ENCODE assay signal across 8 mouse cellular contexts in the genomic region with DNA sequence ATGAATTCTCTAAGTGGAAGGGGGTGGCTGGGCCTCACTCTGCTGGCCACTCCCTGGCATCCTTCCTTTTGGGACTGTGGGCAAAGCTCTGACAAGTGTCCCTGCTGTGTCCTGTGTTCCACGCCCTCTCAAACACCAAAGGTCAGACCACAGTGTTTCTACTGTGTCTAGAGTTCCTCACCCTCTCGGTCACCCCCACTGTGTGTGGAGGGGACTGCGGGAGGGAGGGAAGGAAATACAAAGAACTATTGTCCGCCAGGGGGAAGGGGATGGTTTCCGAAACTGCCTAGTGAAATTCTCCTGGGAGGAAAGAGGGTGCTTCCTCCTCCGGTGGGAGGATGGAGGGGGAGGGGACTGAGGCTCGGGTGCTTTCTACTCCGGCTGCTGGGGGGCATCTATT. TPM values are rescaled to one million over a fixed set of nuclear protein-coding genes. Genes with fewer than 3 reads are reported as not detected.
DNase-seq lines count a peak whose midpoint lies in the region; ATAC-seq and TF ChIP-seq lines count a peak whose summit lies in the region.

No protein-coding gene starts in this region.

- H3K4me3 ChIP-seq in lung, adult 2 months (replicated peaks; ENCODE audit: extremely low read depth, low read depth, low read length) = no peak overlapping the region
- peak overlapping the region; percentile 43; the same call in 1 of the 2 replicates for H3K4me3 ChIP-seq in forebrain, embryonic 14.5 days (ENCODE audit: low read depth, low read length)
- H3K4me3 ChIP-seq in limb, embryonic 15.5 days = peak overlapping the region; percentile 44
- peak overlapping the region; percentile 66 for H3K4me3 ChIP-seq in small intestine, adult 2 months (ENCODE audit: low read depth, low read length)

- DNase-seq in lung, postnatal 36 days = peak; percentile 26
- DNase-seq in lung, adult 2 months = no peak
- no peak for DNase-seq in forebrain, embryonic 14.5 days (ENCODE audit: low spot score)
- DNase-seq in adipocyte (ENCODE audit: low spot score) = no peak
- no peak for DNase-seq in right cerebral cortex, postnatal 10 days (ENCODE audit: low spot score in 2 of 2)
- DNase-seq in kidney, postnatal 4 days = no peak

- no peaks in the 10 kb centered on the region for H3K27me3 ChIP-seq in forebrain, embryonic 14.5 days (replicated peaks; ENCODE audit: control insufficient read depth, insufficient read depth, low read length)
- H3K27me3 ChIP-seq in limb, embryonic 15.5 days = no peaks in the 10 kb centered on the region
- no peaks in the 10 kb centered on the region for H3K27me3 ChIP-seq in small intestine, adult 2 months (ENCODE audit: control insufficient read depth, insufficient read depth, low read length)

- peak overlapping the region; percentile 74 for H3K4me2 ChIP-seq in forebrain, embryonic 14.5 days (ENCODE audit: low read length)
- H3K4me2 ChIP-seq in limb, embryonic 15.5 days = peak overlapping the region; percentile 77

- 12% methylated on average over 8 of the region's 8 CpGs for WGBS in lung, adult 2 months
- 3% methylated on average over 8 of the region's 8 CpGs for WGBS in forebrain, embryonic 14.5 days
- WGBS in limb, embryonic 15.5 days = 23% methylated on average over 8 of the region's 8 CpGs
- 29% methylated on average over 8 of the region's 8 CpGs for WGBS in small intestine, adult 2 months

- no peak for ATAC-seq in forebrain, embryonic 14.5 days
- no peak for ATAC-seq in limb, embryonic 15.5 days (ENCODE audit: insufficient number of reproducible peaks, low FRiP score, low TSS enrichment, low read depth)

- H3K4me1 ChIP-seq in lung, adult 2 months (ENCODE audit: control insufficient read depth, insufficient read depth, low read length) = peaks cover 6% of the 10 kb centered on the region; the same call in 1 of the 2 replicates
- H3K4me1 ChIP-seq in forebrain, embryonic 14.5 days (ENCODE audit: control insufficient read depth, insufficient read depth, low read length) = peaks cover 4% of the 10 kb centered on the region; the same call in 1 of the 2 replicates
- H3K4me1 ChIP-seq in limb, embryonic 15.5 days = peaks cover 41% of the 10 kb centered on the region
- H3K4me1 ChIP-seq in small intestine, adult 2 months (ENCODE audit: control insufficient read depth, insufficient read depth, insufficient read length, low read length) = peaks cover 21% of the 10 kb centered on the region

- no peaks in the 10 kb centered on the region for H3K9me3 ChIP-seq in forebrain, embryonic 14.5 days (replicated peaks; ENCODE audit: control insufficient read depth, low read length)
- no peaks in the 10 kb centered on the region for H3K9me3 ChIP-seq in limb, embryonic 15.5 days

- peaks cover 9% of the 10 kb centered on the region for H3K36me3 ChIP-seq in forebrain, embryonic 14.5 days (ENCODE audit: control insufficient read depth, insufficient read depth, low read length)
- H3K36me3 ChIP-seq in limb, embryonic 15.5 days = peaks cover 50% of the 10 kb centered on the region
- peaks cover 29% of the 10 kb centered on the region for H3K36me3 ChIP-seq in small intestine, adult 2 months (ENCODE audit: control insufficient read depth, insufficient read depth, low read length)

- no peak for TF ChIP-seq POLR2A in lung, adult 2 months (IDR thresholded peaks at IDR 0.05; ENCODE audit: borderline replicate concordance, extremely low read depth, low read depth, low read length)
- no peak for TF ChIP-seq POLR2A in small intestine, adult 2 months (IDR thresholded peaks at IDR 0.05; ENCODE audit: low read depth, low read length)

- peak overlapping the region; percentile 59; the same call in 1 of the 2 replicates for H3K9ac ChIP-seq in forebrain, embryonic 14.5 days (ENCODE audit: low read length)
- 0 out of 2 replicates have a peak overlapping the region, but pooled peaks have one; percentile 26 for H3K9ac ChIP-seq in limb, embryonic 15.5 days

- TF ChIP-seq CTCF in lung, adult 2 months (IDR thresholded peaks at IDR 0.05; ENCODE audit: insufficient read depth, low read length) = no peak
- no peak for TF ChIP-seq CTCF in small intestine, adult 2 months (IDR thresholded peaks at IDR 0.05; ENCODE audit: extremely low read depth, insufficient read length, insufficient replicate concordance, low read depth, low read length)

- H3K27ac ChIP-seq in forebrain, embryonic 14.5 days (ENCODE audit: low read depth, low read length) = 0 out of 2 replicates have a peak overlapping the region, but pooled peaks have one; percentile 22
- peak overlapping the region; percentile 89 for H3K27ac ChIP-seq in limb, embryonic 15.5 days
- H3K27ac ChIP-seq in small intestine, adult 2 months (ENCODE audit: insufficient read depth, low read depth, low read length) = no peak overlapping the region

RNA-seq across cellular contexts. Expression of gene Smtn, which starts 5.5 kb away (rescaled TPM):
- polyA plus RNA-seq in lung, adult 2 months (2012; rRNA removed) = 43.1 and 51.6 TPM in 2 replicates
- 11.6 and 16.4 TPM in 2 replicates for polyA plus RNA-seq in forebrain, embryonic 14.5 days (2014; fragmentation: Nextera tagmentation; extraction: Ambion mirVana)
- 81.7 and 136 TPM in 2 replicates for polyA plus RNA-seq in limb, embryonic 15.5 days (2015; fragmentation: Nextera tagmentation; extraction: Ambion mirVana)
- polyA plus RNA-seq in small intestine, adult 2 months (2012; rRNA removed) = 46.4 and 54.0 TPM in 2 replicates

RNA-seq across cellular contexts. Expression of gene Selenom, which starts 20.5 kb away (rescaled TPM):
- polyA plus RNA-seq in lung, adult 2 months (2012; rRNA removed) = 111 and 138 TPM in 2 replicates
- polyA plus RNA-seq in forebrain, embryonic 14.5 days (2014; fragmentation: Nextera tagmentation; extraction: Ambion mirVana) = 42.0 and 49.1 TPM in 2 replicates
- 215 and 226 TPM in 2 replicates for polyA plus RNA-seq in limb, embryonic 15.5 days (2015; fragmentation: Nextera tagmentation; extraction: Ambion mirVana)
- polyA plus RNA-seq in small intestine, adult 2 months (2012; rRNA removed) = 107 and 174 TPM in 2 replicates

RNA-seq across cellular contexts. Expression of gene Inpp5j, which starts 30.3 kb away (rescaled TPM):
- polyA plus RNA-seq in lung, adult 2 months (2012; rRNA removed) = 2.3 and 2.7 TPM in 2 replicates
- 1.4 and 2.1 TPM in 2 replicates for polyA plus RNA-seq in forebrain, embryonic 14.5 days (2014; fragmentation: Nextera tagmentation; extraction: Ambion mirVana)
- polyA plus RNA-seq in limb, embryonic 15.5 days (2015; fragmentation: Nextera tagmentation; extraction: Ambion mirVana) = 0.65 and 0.79 TPM in 2 replicates
- 12.9 and 22.5 TPM in 2 replicates for polyA plus RNA-seq in small intestine, adult 2 months (2012; rRNA removed)

RNA-seq across cellular contexts. Expression of gene Pla2g3, which starts 46.9 kb away (rescaled TPM):
- 0.50 and 3.1 TPM in 2 replicates for polyA plus RNA-seq in lung, adult 2 months (2012; rRNA removed)
- 0.44 and 0.59 TPM in 2 replicates for polyA plus RNA-seq in forebrain, embryonic 14.5 days (2014; fragmentation: Nextera tagmentation; extraction: Ambion mirVana)
- polyA plus RNA-seq in limb, embryonic 15.5 days (2015; fragmentation: Nextera tagmentation; extraction: Ambion mirVana) = 1.6 and 2.3 TPM in 2 replicates
- polyA plus RNA-seq in small intestine, adult 2 months (2012; rRNA removed) = 0.18 and 0.48 TPM in 2 replicates
